Mouse (Mus musculus) embryonic facial prominence, embryonic 14.5 days (tissue): ENCODE results near the gene Stap2. TPM values are rescaled to one million over a fixed set of nuclear protein-coding genes. Genes with fewer than 3 reads are reported as not detected.

Source experiments
- ATAC-seq: fragments of 200-750 bp; cut with Nextera tagmentation; 2 replicates; pipeline ENCODE4 v1.8.0; 2017; ENCODE audit warnings: low read depth, moderate number of reproducible peaks, moderate TSS enrichment
- DNase-seq: peaks from one replicate; pipeline ENCODE4 v3.0.0-alpha.2; 2015; ENCODE audit warnings: low spot score
- H3K27ac ChIP-seq: fragments of 300-500 bp; sonication (generic); replicated peaks from 2 replicates; pipeline ENCODE4 v1.5.1; 2014; ENCODE audit warnings: low read depth, mild to moderate bottlenecking, low read length, moderate library complexity
- H3K27me3 ChIP-seq: fragments of 300-500 bp; sonication (generic); replicated peaks from 2 replicates; pipeline ENCODE4 v1.6.1; 2014; ENCODE audit warnings: low read length; ENCODE audit not compliant: control insufficient read depth, insufficient read depth
- H3K36me3 ChIP-seq: fragments of 300-500 bp; sonication (generic); 2 replicates; pipeline ENCODE4 v1.6.1; 2014; ENCODE audit warnings: low read length, mixed read lengths; ENCODE audit not compliant: control insufficient read depth, insufficient read depth
- H3K4me1 ChIP-seq: fragments of 300-500 bp; sonication (generic); 2 replicates; pipeline ENCODE4 v1.6.1; 2014; ENCODE audit warnings: antibody characterized with exemption, low read length; ENCODE audit not compliant: control insufficient read depth, insufficient read depth
- H3K4me2 ChIP-seq: fragments of 300-500 bp; sonication (generic); 2 replicates; pipeline ENCODE4 v1.6.1; 2014; ENCODE audit warnings: low read depth, mild to moderate bottlenecking, low read length, moderate library complexity, mixed read lengths
- H3K4me3 ChIP-seq: fragments of 300-500 bp; sonication (generic); 2 replicates; pipeline ENCODE4 v1.5.1; 2014; ENCODE audit warnings: low read depth, mild to moderate bottlenecking, low read length
- H3K9ac ChIP-seq: fragments of 300-500 bp; sonication (generic); 2 replicates; pipeline ENCODE4 v1.6.1; 2014; ENCODE audit warnings: low read depth, mild to moderate bottlenecking, low read length, moderate library complexity, mixed read lengths
- H3K9me3 ChIP-seq: fragments of 300-500 bp; sonication (generic); 2 replicates; pipeline ENCODE4 v1.6.1; 2016; ENCODE audit warnings: low read length; ENCODE audit not compliant: control insufficient read depth
- WGBS: fragments of 180-500 bp; shearing (Covaris S2); extraction: QIAGEN DNeasy Blood & Tissue Kit; methylation state at CpG from one replicate; pipeline ENCODE4 v1.1.7; 2014; 5-methylcytosine and 5-hydroxymethylcytosine counted together
- polyA plus RNA-seq: library from polyadenylated mRNA; unstranded; fragments of >200 nt; fragmentation: Nextera tagmentation; extraction: Ambion mirVana; gene quantifications from 2 replicates; pipeline ENCODE4 v1.2.1, GENCODE M21; 2014

Stap2 gene
- polyA plus RNA-seq, 1 experiment from 2014 or later = 12.4 TPM

- Histone ChIP-seq H3K27me3 (no peaks in the 10 kb centered on the region), H3K4me2 (no peak overlapping the region), H3K4me1 (peaks cover 7% of the 10 kb centered on the region; the same call in 1 of the 2 replicates), H3K9me3 (no peaks in the 10 kb centered on the region), H3K4me3 (no peak overlapping the region), H3K9ac (no peak overlapping the region), H3K36me3 (peaks cover 79% of the 10 kb centered on the region), H3K27ac (no peak overlapping the region)
- DNase-seq = no peak
- ATAC-seq = no peak
- WGBS = 89% methylated on average over 9 of the region's 9 CpGs
These were observed 9.9 kb upstream of the Stap2 start for GRCm38 (mm10) chr17:56015293-56015692.

- H3K4me3 ChIP-seq = no peak overlapping the region
- peaks cover 43% of the 10 kb centered on the region for H3K36me3 ChIP-seq
- no peak for ATAC-seq
- H3K9me3 ChIP-seq = no peaks in the 10 kb centered on the region
- H3K4me2 ChIP-seq = no peak overlapping the region
- DNase-seq = no peak
- no peak overlapping the region for H3K27ac ChIP-seq
- peaks cover 14% of the 10 kb centered on the region; the same call in 1 of the 2 replicates for H3K4me1 ChIP-seq
- no peaks in the 10 kb centered on the region for H3K27me3 ChIP-seq
- 85% methylated on average over 7 of the region's 7 CpGs for WGBS
- no peak overlapping the region for H3K9ac ChIP-seq
These were observed 6.1 kb upstream of the Stap2 start for GRCm38 (mm10) chr17:56011441-56011840.

- Histone ChIP-seq H3K9ac (no peak overlapping the region), H3K9me3 (no peaks in the 10 kb centered on the region), H3K4me1 (peaks cover 14% of the 10 kb centered on the region; the same call in 1 of the 2 replicates), H3K4me3 (peak overlapping the region; percentile 73; the same call in 1 of the 2 replicates), H3K4me2 (peak overlapping the region; percentile 100), H3K27me3 (no peaks in the 10 kb centered on the region), H3K27ac (no peak overlapping the region), H3K36me3 (peaks cover 35% of the 10 kb centered on the region)
- no peak for ATAC-seq
- WGBS = 7% methylated on average over 9 of the region's 9 CpGs
- DNase-seq = no peak
These were observed 5.3 kb upstream of the Stap2 start for GRCm38 (mm10) chr17:56010681-56011080.

GRCm38 (mm10) chr17:56010255-56010654 lies 4.9 kb upstream of the Stap2 start:
- Histone ChIP-seq H3K9ac (peak overlapping the region; percentile 77), H3K27ac (no peak overlapping the region), H3K4me1 (peaks cover 14% of the 10 kb centered on the region; the same call in 1 of the 2 replicates), H3K4me2 (peak overlapping the region; percentile 100), H3K9me3 (no peaks in the 10 kb centered on the region), H3K27me3 (no peaks in the 10 kb centered on the region), H3K36me3 (peaks cover 31% of the 10 kb centered on the region), H3K4me3 (peak overlapping the region; percentile 73)
- WGBS = 66% methylated on average over 14 of the region's 14 CpGs
- ATAC-seq = no peak
- DNase-seq = no peak

GRCm38 (mm10) chr17:56009962-56010240 lies 4.5 kb upstream of the Stap2 start:
- Histone ChIP-seq H3K9ac (peak overlapping the region; percentile 77), H3K27me3 (no peaks in the 10 kb centered on the region), H3K9me3 (no peaks in the 10 kb centered on the region), H3K36me3 (peaks cover 27% of the 10 kb centered on the region), H3K4me2 (peak overlapping the region; percentile 100), H3K4me1 (peaks cover 14% of the 10 kb centered on the region; the same call in 1 of the 2 replicates), H3K27ac (peak overlapping the region; percentile 94; the same call in 1 of the 2 replicates), H3K4me3 (peak overlapping the region; percentile 73)
- ATAC-seq (no peak), DNase-seq (no peak)
- 10% methylated on average over 2 of the region's 2 CpGs for WGBS

GRCm38 (mm10) chr17:56009088-56009961 lies 3.9 kb upstream of the Stap2 start:
- Histone ChIP-seq H3K4me3 (peak overlapping the region; percentile 73), H3K9ac (peak overlapping the region; percentile 77), H3K4me2 (peak overlapping the region; percentile 100), H3K27ac (peak overlapping the region; percentile 94), H3K27me3 (no peaks in the 10 kb centered on the region), H3K4me1 (peaks cover 14% of the 10 kb centered on the region; the same call in 1 of the 2 replicates), H3K9me3 (no peaks in the 10 kb centered on the region), H3K36me3 (peaks cover 25% of the 10 kb centered on the region)
- ATAC-seq (peak; percentile 93), DNase-seq (peak; percentile 97)
- whole genome bisulfite sequencing = under 1% methylated on average over 48 of the region's 62 CpGs

GRCm38 (mm10) chr17:56008356-56009087 lies 3.1 kb upstream of the Stap2 start:
- Histone ChIP-seq H3K9me3 (no peaks in the 10 kb centered on the region), H3K36me3 (peaks cover 21% of the 10 kb centered on the region), H3K27ac (peak overlapping the region; percentile 94), H3K4me1 (peaks cover 14% of the 10 kb centered on the region; the same call in 1 of the 2 replicates), H3K4me3 (peak overlapping the region; percentile 73), H3K4me2 (peak overlapping the region; percentile 100), H3K9ac (peak overlapping the region; percentile 77), H3K27me3 (no peaks in the 10 kb centered on the region)
- WGBS = under 1% methylated on average over 21 of the region's 21 CpGs
- DNase-seq (peak; percentile 99), ATAC-seq (peak; percentile 94)

- 30% methylated on average over 13 of the region's 14 CpGs for WGBS
- H3K4me3 ChIP-seq = peak overlapping the region; percentile 73
- peak overlapping the region; percentile 62 for H3K27ac ChIP-seq
- no peaks in the 10 kb centered on the region for H3K9me3 ChIP-seq
- H3K4me2 ChIP-seq = peak overlapping the region; percentile 100
- ATAC-seq (peak; percentile 20), DNase-seq (no peak)
- peaks cover 14% of the 10 kb centered on the region; the same call in 1 of the 2 replicates for H3K4me1 ChIP-seq
- peaks cover 15% of the 10 kb centered on the region for H3K36me3 ChIP-seq
- peak overlapping the region; percentile 36 for H3K9ac ChIP-seq
- H3K27me3 ChIP-seq = no peaks in the 10 kb centered on the region
These were observed 2.3 kb upstream of the Stap2 start for GRCm38 (mm10) chr17:56007444-56008355.
